Mouse (Mus musculus) bone marrow, adult 2 months (tissue): ENCODE data around the gene Glb1l. TPM values are rescaled to one million over a fixed set of nuclear protein-coding genes. Genes with fewer than 3 reads are reported as not detected.

Experiments used
- H3K27ac ChIP-seq: fragments of 200-500 bp; 2 replicates; pipeline ENCODE4 v1.5.1; 2012; ENCODE audit warnings: low read depth, mild to moderate bottlenecking, control low read depth, inconsistent platforms, low read length; ENCODE audit not compliant: control insufficient read depth, poor library complexity, insufficient read depth
- H3K4me1 ChIP-seq: fragments of 200-500 bp; 2 replicates; pipeline ENCODE4 v1.6.1; 2011; ENCODE audit warnings: low read length; ENCODE audit not compliant: control insufficient read depth, insufficient read depth
- H3K4me3 ChIP-seq: fragments of 200-500 bp; replicated peaks from 2 replicates; pipeline ENCODE3; 2011; ENCODE audit warnings: mild to moderate bottlenecking, low read depth, low read length, control low read depth; ENCODE audit not compliant: control insufficient read depth
- CTCF ChIP-seq: fragments of 200-500 bp; IDR thresholded peaks from 2 replicates; pipeline ENCODE4 v1.5.1; 2011; ENCODE audit warnings: low read length, control low read depth; ENCODE audit not compliant: control insufficient read depth, insufficient read depth
- POLR2A ChIP-seq: fragments of 200-500 bp; IDR thresholded peaks from 2 replicates; pipeline ENCODE4 v1.6.1; 2011; ENCODE audit warnings: low read depth, mild to moderate bottlenecking, control low read depth, low read length, borderline replicate concordance; ENCODE audit not compliant: control insufficient read depth
- WGBS: fragments of 180-500 bp; shearing (Covaris S2); methylation state at CpG from one replicate; pipeline ENCODE4 v1.1.7; 2018; 5-methylcytosine and 5-hydroxymethylcytosine counted together
- polyA plus RNA-seq: library from polyadenylated mRNA; stranded (reverse); fragments of >200 nt; gene quantifications from 2 replicates; pipeline ENCODE4 v1.2.4, GENCODE M21; 2011; ENCODE audit warnings: low replicate concordance; ENCODE audit not compliant: missing spikeins, insufficient read depth, insufficient read length

Glb1l gene
- polyA plus RNA-seq, 1 experiment: 43.6 TPM

- 28% methylated on average over 6 of the region's 6 CpGs for WGBS
- TF ChIP-seq CTCF (no peak), POLR2A (no peak)
- H3K27ac ChIP-seq: no peak overlapping the region
- H3K4me3 ChIP-seq: no peak overlapping the region
- H3K4me1 ChIP-seq: peaks cover 1% of the 10 kb centered on the region
Measured at GRCm38 (mm10) chr1:75222926-75223325, 12.3 kb upstream of the Glb1l start.

- no peak overlapping the region for H3K4me3 ChIP-seq
- TF ChIP-seq CTCF: no peak
- TF ChIP-seq POLR2A: no peak
- H3K4me1 ChIP-seq: peaks cover 4% of the 10 kb centered on the region; the same call in 1 of the 2 replicates
- H3K27ac ChIP-seq: no peak overlapping the region
- WGBS: 58% methylated on average over 3 of the region's 3 CpGs
Measured at GRCm38 (mm10) chr1:75221538-75221937, 10.9 kb upstream of the Glb1l start.

GRCm38 (mm10) chr1:75219531-75219930 lies 8.9 kb upstream of the Glb1l start, which contains the start of gene Tuba4a:
Tuba4a (minus strand) TSS chr1:75219865.
- TF ChIP-seq CTCF: peak; percentile 30; the same call in 1 of the 2 replicates
- TF ChIP-seq POLR2A: no peak
- H3K4me1 ChIP-seq: peaks cover 12% of the 10 kb centered on the region
- 6% methylated on average over 34 of the region's 34 CpGs for WGBS
- H3K27ac ChIP-seq: peak within 1 kb of the TSS; percentile 94
- H3K4me3 ChIP-seq: peak within 1 kb of the TSS; percentile 98

GRCm38 (mm10) chr1:75219078-75219477 lies 8.5 kb upstream of the Glb1l start:
- peak overlapping the region; percentile 98 for H3K4me3 ChIP-seq
- peak overlapping the region; percentile 94 for H3K27ac ChIP-seq
- H3K4me1 ChIP-seq: peaks cover 12% of the 10 kb centered on the region
- TF ChIP-seq POLR2A (peak; percentile 100), CTCF (peak; percentile 44)
- WGBS: under 1% methylated on average over 24 of the region's 24 CpGs

DNA sequence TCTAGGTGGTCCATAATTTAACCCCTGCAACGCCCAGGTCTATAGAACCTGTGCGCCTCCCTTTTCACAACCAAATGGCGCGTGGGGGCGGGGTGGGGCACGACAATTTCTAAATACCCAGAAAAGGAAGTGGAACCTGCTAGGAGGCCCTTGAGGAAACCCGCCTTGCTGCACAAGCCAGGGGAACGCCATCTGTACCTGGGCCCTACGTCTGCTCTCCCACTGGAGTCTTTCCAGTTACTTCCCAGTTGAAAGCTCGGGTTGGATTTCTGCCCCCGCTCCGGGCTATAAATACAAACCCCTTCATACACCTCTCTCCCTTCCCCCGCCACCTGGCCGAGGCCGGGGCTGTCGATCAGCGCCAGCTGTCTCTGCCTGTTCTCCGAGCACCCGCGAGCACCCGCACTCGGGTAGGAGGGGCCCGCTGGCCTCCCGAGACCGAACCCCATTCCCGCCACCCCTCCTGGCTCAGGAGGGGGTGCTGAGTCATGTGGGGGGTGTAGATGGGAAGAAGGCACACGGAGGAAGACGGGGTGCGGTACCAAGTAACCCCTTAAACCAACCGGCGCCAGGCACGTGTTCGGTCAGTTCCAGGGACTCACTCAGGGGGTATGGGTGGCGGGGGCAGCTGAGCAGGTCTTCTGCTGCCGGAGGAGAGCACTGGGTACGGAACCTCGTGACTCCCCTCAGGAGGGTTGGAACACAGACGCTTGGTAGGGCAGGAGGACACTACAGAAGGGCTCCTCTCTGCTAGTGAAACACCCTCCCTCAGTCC lies 7.8 kb upstream of the Glb1l start:
- Histone ChIP-seq H3K4me1 (peaks cover 15% of the 10 kb centered on the region), H3K27ac (peak overlapping the region; percentile 94), H3K4me3 (peak overlapping the region; percentile 98)
- TF ChIP-seq CTCF: no peak
- peak; percentile 43; the same call in 1 of the 2 replicates for TF ChIP-seq POLR2A
- WGBS: under 1% methylated on average over 38 of the region's 38 CpGs

DNA sequence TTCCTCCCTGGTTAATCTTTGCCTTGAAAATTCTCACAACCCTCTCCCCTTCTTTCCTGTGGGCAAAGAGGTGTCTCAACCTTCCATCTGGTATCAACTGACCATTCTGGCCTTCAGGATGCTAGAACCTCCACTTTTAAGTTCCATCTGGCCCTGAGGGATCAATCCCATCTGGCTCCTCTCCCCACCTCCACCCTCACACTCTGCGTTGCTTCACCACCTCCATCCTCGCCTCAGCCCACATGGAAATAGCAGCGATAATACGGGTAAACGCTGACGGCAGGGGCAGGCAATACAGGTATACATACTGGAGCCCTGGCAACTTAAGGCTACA lies 7.2 kb upstream of the Glb1l start:
- TF ChIP-seq POLR2A (no peak), CTCF (no peak)
- WGBS: under 1% methylated on average over 6 of the region's 6 CpGs

GRCm38 (mm10) chr1:75216797-75217585 lies 6.4 kb upstream of the Glb1l start:
- WGBS: 24% methylated on average over 13 of the region's 13 CpGs

More for the DNA sequence above, 7.2 kb upstream of the Glb1l start:
- H3K27ac ChIP-seq: peak overlapping the region; percentile 94
- peak overlapping the region; percentile 98 for H3K4me3 ChIP-seq
- peaks cover 15% of the 10 kb centered on the region for H3K4me1 ChIP-seq

DNA sequence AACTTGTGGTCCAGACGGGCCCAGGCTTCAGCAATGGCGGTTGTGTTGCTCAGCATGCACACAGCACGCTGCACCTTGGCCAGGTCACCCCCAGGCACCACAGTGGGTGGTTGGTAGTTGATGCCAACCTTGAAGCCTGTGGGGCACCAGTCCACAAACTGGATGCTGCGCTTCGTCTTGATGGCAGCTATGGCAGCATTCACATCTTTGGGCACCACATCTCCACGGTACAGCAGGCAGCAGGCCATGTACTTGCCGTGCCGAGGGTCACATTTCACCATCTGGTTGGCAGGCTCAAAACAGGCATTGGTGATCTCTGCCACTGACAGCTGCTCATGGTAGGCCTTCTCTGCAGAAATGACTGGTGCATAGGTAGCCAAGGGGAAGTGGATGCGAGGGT lies 5.2 kb upstream of the Glb1l start:
- Histone ChIP-seq H3K27ac (peak overlapping the region; percentile 93), H3K4me1 (peaks cover 19% of the 10 kb centered on the region), H3K4me3 (peak overlapping the region; percentile 98)
- TF ChIP-seq POLR2A (no peak), CTCF (no peak)
- WGBS: 59% methylated on average over 9 of the region's 9 CpGs

More at GRCm38 (mm10) chr1:75216797-75217585, 6.4 kb upstream of the Glb1l start:
- Histone ChIP-seq H3K4me1 (peaks cover 15% of the 10 kb centered on the region), H3K27ac (peak overlapping the region; percentile 93), H3K4me3 (peak overlapping the region; percentile 98)
- TF ChIP-seq POLR2A (peak; percentile 35; the same call in 1 of the 2 replicates), CTCF (no peak)
